In genomic region chr11:115421972-115422371, GRCm38 (mm10) we compare ENCODE assay signal across 14 mouse cellular contexts. TPM values are rescaled to one million over a fixed set of nuclear protein-coding genes. Genes with fewer than 3 reads are reported as not detected.
A peak's percentile ranks its signal among the peaks of the same experiment; 100 is the strongest.
DNase-seq lines count a peak whose midpoint lies in the region; ATAC-seq and TF ChIP-seq lines count a peak whose summit lies in the region.
"Had no signal": no experiment of that assay in that cellular context is flagged by ENCODE, and none has a peak within 500 bp of the region (broad histone marks: within the 10 kb centered on the region; RNA-seq: fewer than 3 reads in every experiment).

No protein-coding gene starts in this region.

- DNase-seq in cerebellum, postnatal 25 days: peak; percentile 30 to 41
- no peak for DNase-seq in cerebellum, adult 11-12 months
- DNase-seq in liver: no peak
- peak; percentile 27 for DNase-seq in CD4-positive helper T cell, adult 2 months (ENCODE audit: low read depth, low spot score)
- DNase-seq in kidney, postnatal 4 days: no peak
- no peak for DNase-seq in ovary, adult 18-20 months (ENCODE audit: low spot score)
- DNase-seq: gastrocnemius, postnatal 10 days; lung, postnatal 4 days had no signal

- no peak overlapping the region for H3K9ac ChIP-seq in liver, embryonic 12.5 days
- no peak overlapping the region for H3K9ac ChIP-seq in intestine, postnatal 0 days (ENCODE audit: low read depth, low read length)
- H3K9ac ChIP-seq: liver, embryonic 15.5 days had no signal

- H3K4me3 ChIP-seq in liver, embryonic 12.5 days: no peak overlapping the region
- no peak overlapping the region for H3K4me3 ChIP-seq in intestine, postnatal 0 days (ENCODE audit: low read depth, low read length)
- H3K4me3 ChIP-seq: forebrain, embryonic 15.5 days had no signal

- peaks cover 27% of the 10 kb centered on the region for H3K36me3 ChIP-seq in liver, embryonic 12.5 days
- peaks cover 39% of the 10 kb centered on the region for H3K36me3 ChIP-seq in intestine, postnatal 0 days (ENCODE audit: control insufficient read depth, insufficient read depth)

- H3K27me3 ChIP-seq in liver, embryonic 12.5 days (replicated peaks): no peaks in the 10 kb centered on the region
- no peaks in the 10 kb centered on the region for H3K27me3 ChIP-seq in intestine, postnatal 0 days (replicated peaks; ENCODE audit: control insufficient read depth, insufficient read depth, low read length)
- H3K27me3 ChIP-seq: forebrain, embryonic 15.5 days; liver, embryonic 15.5 days had no signal

- H3K27ac ChIP-seq in liver, embryonic 12.5 days: no peak overlapping the region
- H3K27ac ChIP-seq in intestine, postnatal 0 days (ENCODE audit: low read depth, low read length): no peak overlapping the region
- H3K27ac ChIP-seq: forebrain, embryonic 15.5 days; liver, embryonic 15.5 days had no signal

- no peaks in the 10 kb centered on the region for H3K9me3 ChIP-seq in liver, embryonic 12.5 days (replicated peaks)
- H3K9me3 ChIP-seq in intestine, postnatal 0 days (ENCODE audit: control insufficient read depth): no peaks in the 10 kb centered on the region
- H3K9me3 ChIP-seq: forebrain, embryonic 15.5 days; liver, embryonic 15.5 days had no signal

- ATAC-seq in liver, embryonic 12.5 days: no peak
- ATAC-seq in intestine, postnatal 0 days: no peak
- ATAC-seq: activated CD4-positive, CD25-positive, alpha-beta regulatory T cell, adult 4 months; forebrain, embryonic 15.5 days had no signal

- H3K4me2 ChIP-seq in liver, embryonic 12.5 days: peak overlapping the region; percentile 99; the same call in 1 of the 2 replicates
- peak overlapping the region; percentile 91 for H3K4me2 ChIP-seq in intestine, postnatal 0 days (replicated peaks; ENCODE audit: low read depth)

- 85% methylated on average over 16 of the region's 16 CpGs for WGBS in liver, embryonic 12.5 days (ENCODE audit: insufficient replicate concordance)
- 85% methylated on average over 16 of the region's 16 CpGs for WGBS in intestine, postnatal 0 days

- no peak for TF ChIP-seq CTCF in intestine, postnatal 0 days (IDR thresholded peaks at IDR 0.05; ENCODE audit: low read depth)

- H3K4me1 ChIP-seq in liver, embryonic 12.5 days: peaks cover 38% of the 10 kb centered on the region
- peaks cover 3% of the 10 kb centered on the region; the same call in 1 of the 2 replicates for H3K4me1 ChIP-seq in intestine, postnatal 0 days (replicated peaks; ENCODE audit: control insufficient read depth, insufficient read depth, low read length)

RNA-seq across cellular contexts. Expression of gene Kctd2, which starts 2.0 kb away (rescaled TPM):
- polyA plus RNA-seq in liver, embryonic 12.5 days (2016; fragmentation: Nextera tagmentation; extraction: Ambion mirVana): 8.6 and 9.3 TPM in 2 replicates
- polyA plus RNA-seq in intestine, postnatal 0 days (2015; fragmentation: Nextera tagmentation; extraction: Ambion mirVana): 17.5 and 18.6 TPM in 2 replicates

RNA-seq across cellular contexts. Expression of gene Atp5h, which starts 2.2 kb away (rescaled TPM):
- 624 and 630 TPM in 2 replicates for polyA plus RNA-seq in liver, embryonic 12.5 days (2016; fragmentation: Nextera tagmentation; extraction: Ambion mirVana)
- 1,235 and 1,272 TPM in 2 replicates for polyA plus RNA-seq in intestine, postnatal 0 days (2015; fragmentation: Nextera tagmentation; extraction: Ambion mirVana)

RNA-seq across cellular contexts. Expression of gene Trim80, which starts 18.4 kb away (rescaled TPM):
- polyA plus RNA-seq in liver, embryonic 12.5 days (2016; fragmentation: Nextera tagmentation; extraction: Ambion mirVana): 0.18 and 0.22 TPM in 2 replicates
- 0.64 and 1.1 TPM in 2 replicates for polyA plus RNA-seq in intestine, postnatal 0 days (2015; fragmentation: Nextera tagmentation; extraction: Ambion mirVana)
- polyA plus RNA-seq: activated CD4-positive, CD25-positive, alpha-beta regulatory T cell, adult 4 months; forebrain, embryonic 15.5 days; hindbrain, embryonic 11.5 days had no signal

RNA-seq across cellular contexts. Expression of gene Mrpl58, which starts 18.4 kb away (rescaled TPM):
- polyA plus RNA-seq in liver, embryonic 12.5 days (2016; fragmentation: Nextera tagmentation; extraction: Ambion mirVana): 116 and 120 TPM in 2 replicates
- polyA plus RNA-seq in intestine, postnatal 0 days (2015; fragmentation: Nextera tagmentation; extraction: Ambion mirVana): 143 and 145 TPM in 2 replicates

RNA-seq across cellular contexts. Expression of gene Cdr2l, which starts 40.3 kb away (rescaled TPM):
- polyA plus RNA-seq in liver, embryonic 12.5 days (2016; fragmentation: Nextera tagmentation; extraction: Ambion mirVana): 4.2 TPM in 2 replicates
- polyA plus RNA-seq in intestine, postnatal 0 days (2015; fragmentation: Nextera tagmentation; extraction: Ambion mirVana): 3.5 and 3.9 TPM in 2 replicates

Comparison
In these comparisons a context has a peak if more than half of its experiments do, and no peak if none do; other contexts are left out.
1. DNase-seq: peak in cerebellum, postnatal 25 days (2 of 2) and CD4-positive helper T cell, adult 2 months (single experiment); none in cerebellum, adult 11-12 months (single experiment), liver (single experiment), kidney, postnatal 4 days (0 of 2) and ovary, adult 18-20 months (single experiment).